Mouse (Mus musculus) naive thymus-derived CD4-positive, alpha-beta T cell, adult 2 months (primary cell): ENCODE measurements around the gene Rhox2f.
"Not testable (repeated sequence)": the region's sequence is repeated elsewhere in the genome, so short reads cannot be mapped to it uniquely, and the experiment has no call there.

Source experiments
- DNase-seq: peaks from one replicate; pipeline ENCODE4 v3.0.0-alpha.2; 2011; ENCODE audit warnings: low read depth

The Rhox2f gene

GRCm38 (mm10) chrX:37571105-37571504 lies at the start of gene Rhox2f:
TSS of gene Rhox2f (plus strand) at chrX:37571405.
- not testable (repeated sequence) for DNase-seq

- not testable (repeated sequence) for DNase-seq
These were observed 41.1 kb upstream of the Rhox2f start, which contains the start of gene Rhox2e for GRCm38 (mm10) chrX:37530152-37530551. TSS of gene Rhox2e (plus strand) at chrX:37530452.

GRCm38 (mm10) chrX:37541719-37542118 lies 29.5 kb upstream of the Rhox2f start, which contains the start of gene Rhox3e:
TSS of gene Rhox3e (plus strand) at chrX:37542019.
- not testable (repeated sequence) for DNase-seq

- DNase-seq, result not testable (repeated sequence)
These were observed 14.1 kb upstream of the Rhox2f start, which contains the start of gene Rhox4e for GRCm38 (mm10) chrX:37557112-37557511. TSS of gene Rhox4e (plus strand) at chrX:37557412.

DNA sequence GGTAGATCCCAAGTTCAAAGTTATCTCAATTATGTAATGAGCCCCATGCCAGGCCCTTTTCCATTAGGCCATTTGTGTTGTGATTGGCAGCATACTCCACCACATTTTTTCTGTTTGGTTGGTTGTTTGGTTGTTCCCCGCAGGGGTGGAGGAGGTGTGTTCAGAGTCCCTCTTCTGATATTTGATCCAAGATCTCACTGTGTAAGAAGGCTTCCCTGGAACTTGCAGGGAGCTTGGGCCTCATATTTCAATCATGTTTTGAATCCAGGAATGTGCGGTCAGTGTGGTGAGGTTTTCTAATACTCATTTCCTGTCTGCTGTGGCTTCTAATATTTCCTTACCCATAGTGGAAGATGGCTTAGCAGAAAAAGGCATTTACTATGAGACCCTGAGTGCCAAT lies 1.4 kb downstream of the Rhox2f start:
- not testable (repeated sequence) for DNase-seq

DNA sequence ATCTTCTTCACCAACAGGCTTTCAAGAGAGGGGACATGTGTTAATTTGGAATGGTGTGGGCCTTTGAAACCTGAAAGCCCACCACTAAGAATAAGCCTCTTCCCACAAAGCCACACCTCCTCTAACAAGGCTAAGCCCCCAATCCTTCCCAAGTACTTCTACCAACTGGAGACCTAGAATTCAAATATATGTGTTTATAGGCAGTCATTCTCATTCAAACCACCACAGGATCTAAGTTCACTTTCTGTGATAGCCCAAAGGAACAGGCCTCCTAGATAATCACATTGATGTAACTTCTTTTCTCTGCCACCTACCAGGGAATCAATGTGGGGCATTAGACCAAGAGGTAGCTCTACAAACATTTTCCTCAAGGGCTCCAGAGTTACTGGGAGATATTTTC lies 9.5 kb downstream of the Rhox2f start, which contains the start of gene Rhox3f:
TSS of gene Rhox3f (plus strand) at position 301 of the 400 bp plus-strand sequence.
- DNase-seq, result not testable (repeated sequence)

- DNase-seq, result not testable (repeated sequence)
These were observed 36.4 kb downstream of the Rhox2f start, which contains the start of gene Rhox4f for GRCm38 (mm10) chrX:37607604-37608003. TSS of gene Rhox4f (minus strand) at chrX:37607704.
